Mouse (Mus musculus): ENCODE data around the gene Tcl1b3. TPM values are rescaled to one million over a fixed set of nuclear protein-coding genes. Genes with fewer than 3 reads are reported as not detected.
"Not testable (repeated sequence)": the region's sequence is repeated elsewhere in the genome, so short reads cannot be mapped to it uniquely, and the experiment has no call there.

Gene Tcl1b3
- polyA plus RNA-seq, 1 experiment, result not detected

DNA sequence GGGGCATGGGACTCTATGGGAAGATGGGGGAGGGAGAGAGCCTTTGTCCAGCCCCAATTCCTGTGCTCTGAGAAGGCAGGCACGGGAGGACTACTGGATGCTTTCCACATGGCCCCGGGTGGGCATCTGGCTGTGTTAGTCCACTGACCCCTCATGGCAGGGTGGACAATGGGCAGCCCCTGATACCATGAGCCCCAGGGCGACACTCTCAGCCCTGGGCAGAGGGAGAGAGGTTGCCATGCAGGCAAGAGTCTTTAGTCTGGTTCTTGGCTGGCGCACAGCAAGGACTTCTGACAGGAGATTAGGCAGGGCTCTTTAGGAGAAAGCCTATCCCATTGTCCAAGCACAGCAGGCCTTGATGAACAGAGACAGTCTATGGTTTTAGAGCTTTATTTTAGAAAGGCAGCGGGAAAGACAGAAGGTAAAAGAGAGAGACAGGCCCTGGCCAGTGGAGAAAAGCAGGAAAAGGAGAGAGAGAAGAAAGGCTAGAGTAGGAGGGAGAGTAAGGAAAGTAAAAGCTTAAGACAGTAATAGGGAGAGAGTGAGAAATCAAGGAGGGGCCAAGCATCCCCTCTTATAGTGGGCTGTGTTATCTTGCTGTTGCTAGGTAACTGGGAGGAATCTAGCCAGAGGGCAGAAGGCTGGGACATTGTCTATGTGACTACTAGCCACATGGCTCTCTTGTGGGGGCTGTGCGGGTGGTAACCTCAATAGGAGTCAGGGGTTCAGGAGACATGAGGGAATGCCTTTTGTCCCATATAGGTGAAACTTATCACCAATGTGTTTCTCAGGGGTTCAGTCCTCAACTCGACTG lies 9.0 kb downstream of the Tcl1b3 start:
- not testable (repeated sequence) for H3K9me3 ChIP-seq (ENCODE audit: control insufficient read depth, low read length); H3K36me3 ChIP-seq (ENCODE audit: control insufficient read depth); H3K4me1 ChIP-seq (ENCODE audit: control insufficient read depth)

DNA sequence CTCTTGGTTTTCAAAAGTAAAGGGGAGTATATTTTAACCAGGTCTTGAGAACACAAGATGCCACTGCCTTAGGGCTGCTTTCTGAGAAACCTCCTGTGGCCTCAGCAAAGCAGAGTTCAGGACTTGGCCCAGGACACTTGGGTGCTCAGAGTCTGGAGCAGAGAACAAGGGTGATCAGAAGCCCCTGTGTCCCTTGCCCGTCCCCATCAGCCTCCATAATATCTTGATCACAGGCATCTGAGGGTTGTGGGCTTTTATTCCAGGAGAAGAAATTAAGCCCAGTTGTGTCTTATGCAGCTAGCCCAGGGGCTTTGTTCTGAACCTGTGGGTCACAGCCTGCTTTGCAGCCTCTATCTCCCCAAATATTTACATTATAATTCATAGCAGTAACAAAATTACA lies 10.8 kb downstream of the Tcl1b3 start, which contains the start of gene Tcl1b4:
TSS of gene Tcl1b4 (plus strand) at position 301 of the 400 bp plus-strand sequence.
- not testable (repeated sequence) for H3K4me3 ChIP-seq (replicated peaks); H3K4me1 ChIP-seq (ENCODE audit: control insufficient read depth); H3K27me3 ChIP-seq (ENCODE audit: control insufficient read depth); H3K36me3 ChIP-seq (ENCODE audit: control insufficient read depth); H3K9me3 ChIP-seq (ENCODE audit: control insufficient read depth, low read length)

More for the DNA sequence above, 9.0 kb downstream of the Tcl1b3 start:
- H3K27me3 ChIP-seq (ENCODE audit: control insufficient read depth); H3K4me3 ChIP-seq (replicated peaks): not testable (repeated sequence)

DNA sequence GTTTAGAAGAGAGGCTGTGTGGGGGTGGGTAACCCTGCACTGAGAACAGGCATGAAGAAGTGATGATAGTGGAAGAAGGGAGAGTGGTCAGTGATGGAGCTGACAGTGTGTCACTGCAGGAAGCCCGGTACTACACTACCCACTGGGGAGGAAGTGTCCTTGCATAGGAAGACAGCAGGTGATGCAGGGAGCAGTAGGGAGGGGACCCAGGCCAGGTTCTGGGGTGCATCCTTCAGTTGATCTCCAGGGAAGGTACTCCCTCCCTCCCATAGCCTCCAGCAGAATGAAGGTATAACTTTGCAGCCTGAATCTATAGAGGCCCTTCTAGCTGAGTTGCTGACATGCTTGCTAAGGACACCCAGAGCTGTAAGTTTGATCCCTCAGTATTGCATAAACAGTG lies 16.2 kb downstream of the Tcl1b3 start:
- TF ChIP-seq GATA1 (IDR thresholded peaks at IDR 0.05; ENCODE audit: low read length) (no peak), TAL1 (IDR thresholded peaks at IDR 0.05; ENCODE audit: low read length) (no peak)
- H3K36me3 ChIP-seq (ENCODE audit: control insufficient read depth), result no peaks in the 10 kb centered on the region

DNA sequence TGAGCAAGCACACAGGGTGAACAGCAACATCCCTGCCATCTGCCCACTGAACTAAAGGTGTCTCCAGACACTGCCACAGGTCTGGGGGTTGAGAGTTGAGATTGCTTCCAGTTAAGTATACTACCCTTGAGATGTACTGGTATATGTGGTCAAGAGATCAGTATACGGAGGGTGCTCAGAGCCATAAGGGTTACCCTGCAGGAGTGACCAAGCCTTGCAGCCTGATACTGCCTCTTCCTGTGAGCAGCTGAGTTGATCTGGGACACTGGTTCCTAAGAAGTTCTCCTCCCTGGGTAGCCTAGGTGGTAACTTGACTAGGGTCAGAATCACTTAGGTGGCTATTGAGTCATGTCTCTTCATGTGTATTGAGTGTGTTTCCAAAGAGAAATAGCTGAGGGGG lies 17.6 kb downstream of the Tcl1b3 start:
- no peaks in the 10 kb centered on the region for H3K9me3 ChIP-seq (ENCODE audit: control insufficient read depth, low read length)
- H3K36me3 ChIP-seq (ENCODE audit: control insufficient read depth), result no peaks in the 10 kb centered on the region
- H3K4me1 ChIP-seq (ENCODE audit: control insufficient read depth), result no peaks in the 10 kb centered on the region
- no peak overlapping the region for H3K4me3 ChIP-seq (replicated peaks)
- TF ChIP-seq TAL1 (IDR thresholded peaks at IDR 0.05; ENCODE audit: low read length) (no peak), GATA1 (IDR thresholded peaks at IDR 0.05; ENCODE audit: low read length) (no peak)
- H3K27me3 ChIP-seq (ENCODE audit: control insufficient read depth), result no peaks in the 10 kb centered on the region

More for the DNA sequence above, 16.2 kb downstream of the Tcl1b3 start:
- H3K4me1 ChIP-seq (ENCODE audit: control insufficient read depth), result no peaks in the 10 kb centered on the region
- H3K9me3 ChIP-seq (ENCODE audit: control insufficient read depth, low read length), result no peaks in the 10 kb centered on the region
- H3K27me3 ChIP-seq (ENCODE audit: control insufficient read depth), result no peaks in the 10 kb centered on the region
- no peak overlapping the region for H3K4me3 ChIP-seq (replicated peaks)

DNA sequence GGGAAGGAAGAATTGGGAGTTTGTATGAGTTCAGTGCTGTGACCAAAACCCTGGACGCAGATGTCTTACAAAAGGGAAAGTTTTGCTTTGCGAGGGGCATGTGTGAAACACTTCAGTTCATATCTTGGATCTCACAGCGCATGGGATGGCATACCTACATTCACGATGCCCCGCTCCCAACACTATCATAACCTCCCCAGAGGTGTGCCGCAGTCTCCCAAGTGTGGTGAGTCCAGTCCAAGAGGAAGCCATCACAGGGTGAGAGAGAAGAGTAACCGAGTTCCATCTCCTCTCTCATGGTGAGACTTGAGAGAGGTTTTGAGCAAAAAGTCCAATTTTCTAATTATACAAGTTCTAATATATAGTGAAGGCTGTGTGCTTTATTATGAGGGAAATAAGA lies 18.4 kb downstream of the Tcl1b3 start:
- H3K4me1 ChIP-seq (ENCODE audit: control insufficient read depth), result no peaks in the 10 kb centered on the region
- no peaks in the 10 kb centered on the region for H3K9me3 ChIP-seq (ENCODE audit: control insufficient read depth, low read length)
- H3K36me3 ChIP-seq (ENCODE audit: control insufficient read depth), result no peaks in the 10 kb centered on the region
- H3K27me3 ChIP-seq (ENCODE audit: control insufficient read depth), result no peaks in the 10 kb centered on the region
- TF ChIP-seq TAL1 (IDR thresholded peaks at IDR 0.05; ENCODE audit: low read length) (no peak), GATA1 (IDR thresholded peaks at IDR 0.05; ENCODE audit: low read length) (no peak)
- H3K4me3 ChIP-seq (replicated peaks), result no peak overlapping the region

DNA sequence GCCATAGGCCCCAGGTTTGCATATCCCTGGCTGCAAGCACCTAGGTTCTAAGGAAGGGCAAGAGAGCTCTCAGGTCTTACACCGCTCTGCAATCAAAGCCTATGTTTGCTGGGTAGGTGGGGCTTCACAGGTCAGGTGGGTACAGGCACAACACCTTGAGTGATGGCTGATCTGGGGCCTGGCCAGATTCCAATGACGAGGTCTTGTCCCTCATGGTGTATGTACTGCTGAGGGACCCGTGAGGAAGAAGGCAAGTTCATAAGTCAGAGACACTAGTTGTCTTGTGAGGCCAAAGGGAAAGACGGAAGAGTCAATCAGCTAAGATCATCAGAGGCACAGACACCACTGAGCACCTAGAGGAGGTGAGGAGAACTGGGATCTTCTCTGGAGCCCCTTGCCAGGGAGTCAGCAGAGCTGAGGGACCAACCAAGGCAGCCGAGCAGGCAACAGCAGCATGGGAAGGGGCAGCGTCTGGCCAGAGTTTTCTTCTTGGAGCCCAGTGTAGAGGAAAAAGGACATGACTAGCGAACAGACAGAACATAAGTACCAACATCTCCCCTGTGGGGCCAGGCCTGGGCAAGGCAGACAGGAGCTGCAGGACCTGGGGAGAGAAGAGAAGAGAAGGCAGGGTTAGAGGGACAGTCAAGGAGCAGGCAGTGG lies 26.4 kb downstream of the Tcl1b3 start:
- TF ChIP-seq GATA1 (IDR thresholded peaks at IDR 0.05; ENCODE audit: low read length), result no peak
- no peak for TF ChIP-seq TAL1 (IDR thresholded peaks at IDR 0.05; ENCODE audit: low read length)
- H3K9me3 ChIP-seq (ENCODE audit: control insufficient read depth, low read length), result peaks cover 10% of the 10 kb centered on the region
- no peaks in the 10 kb centered on the region for H3K4me1 ChIP-seq (ENCODE audit: control insufficient read depth)
- H3K27me3 ChIP-seq (ENCODE audit: control insufficient read depth), result no peaks in the 10 kb centered on the region
- H3K36me3 ChIP-seq (ENCODE audit: control insufficient read depth), result no peaks in the 10 kb centered on the region
- no peak overlapping the region for H3K4me3 ChIP-seq (replicated peaks)

DNA sequence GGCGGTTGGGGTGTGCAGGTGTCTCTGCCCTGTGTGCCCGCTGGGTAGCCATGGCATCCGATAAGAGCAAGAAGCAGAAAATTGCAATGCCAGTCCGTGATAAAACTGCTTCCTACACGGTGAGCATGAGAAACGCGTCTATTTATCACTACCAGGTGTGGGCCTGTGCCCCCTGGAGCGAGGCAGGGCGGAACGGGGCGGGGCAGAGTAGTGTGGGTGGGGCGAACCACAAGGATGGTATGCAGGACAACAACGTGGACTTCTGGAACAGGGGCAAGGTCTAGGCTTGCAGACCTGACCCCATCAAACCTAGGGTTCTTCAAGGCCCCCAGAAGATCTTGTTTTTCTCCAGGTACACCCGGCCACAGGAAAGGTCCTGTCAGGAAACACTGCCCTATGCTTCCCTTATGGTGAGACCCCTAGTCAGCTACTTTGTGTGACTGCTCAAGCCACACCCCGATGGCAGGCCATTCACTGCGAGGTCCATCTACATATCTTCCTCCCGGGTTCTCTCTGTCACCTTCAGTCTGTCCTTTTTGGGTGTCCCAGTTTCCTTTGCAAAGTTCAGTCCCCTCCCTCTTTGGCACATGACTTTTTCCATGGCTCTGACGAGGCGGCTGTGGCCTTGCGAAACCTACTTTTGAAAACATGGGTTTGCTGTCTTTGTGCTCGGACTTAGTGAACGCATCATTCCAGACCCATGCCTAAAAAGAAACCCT lies 31.9 kb downstream of the Tcl1b3 start, which contains the start of gene Tcl1:
TSS of gene Tcl1 (minus strand) at position 193 of the 719 bp plus-strand sequence.
- no peak within 1 kb of the TSS for H3K4me3 ChIP-seq (replicated peaks)
- no peaks in the 10 kb centered on the region for H3K36me3 ChIP-seq (ENCODE audit: control insufficient read depth)

DNA sequence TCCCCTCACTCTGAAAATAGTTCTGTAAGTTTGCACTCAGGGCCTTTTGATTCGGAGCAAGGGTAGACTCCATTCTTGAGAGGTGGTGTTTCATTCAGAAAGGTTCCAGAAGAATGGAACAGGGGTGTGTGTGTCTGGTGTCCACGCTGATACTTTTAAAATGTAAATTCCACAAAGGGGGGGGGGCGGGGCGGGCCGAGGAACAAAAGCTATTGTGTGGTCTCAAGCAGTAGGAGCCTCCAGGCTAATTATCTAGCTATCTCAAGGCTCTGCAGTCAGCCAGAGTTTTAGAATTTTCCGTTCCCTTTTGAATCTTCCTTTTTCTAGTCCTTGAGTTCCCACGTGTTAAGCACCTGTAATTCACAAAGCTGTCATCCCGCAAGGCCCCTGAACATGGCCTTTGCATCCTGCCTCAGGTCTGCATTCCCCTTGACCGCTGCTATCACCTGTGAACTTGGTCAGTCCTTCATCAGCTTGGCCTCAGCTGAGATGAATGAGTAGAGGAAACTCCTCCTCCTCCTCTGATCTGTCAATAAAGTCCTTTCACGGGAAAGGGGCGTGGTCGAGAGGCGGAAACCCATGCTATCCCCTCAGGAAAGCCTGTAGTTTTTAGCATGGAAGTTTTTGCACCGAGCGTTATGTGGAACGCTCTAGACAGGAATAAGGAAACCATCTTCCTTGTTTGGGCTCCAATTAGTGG lies 33.9 kb downstream of the Tcl1b3 start:
- no peaks in the 10 kb centered on the region for H3K36me3 ChIP-seq (ENCODE audit: control insufficient read depth)
- peaks cover 18% of the 10 kb centered on the region for H3K9me3 ChIP-seq (ENCODE audit: control insufficient read depth, low read length)
- no peaks in the 10 kb centered on the region for H3K4me1 ChIP-seq (ENCODE audit: control insufficient read depth)
- TF ChIP-seq GATA1 (IDR thresholded peaks at IDR 0.05; ENCODE audit: low read length) (no peak), TAL1 (IDR thresholded peaks at IDR 0.05; ENCODE audit: low read length) (no peak)
- no peaks in the 10 kb centered on the region for H3K27me3 ChIP-seq (ENCODE audit: control insufficient read depth)
- no peak overlapping the region for H3K4me3 ChIP-seq (replicated peaks)

More for the DNA sequence above, 31.9 kb downstream of the Tcl1b3 start, which contains the start of gene Tcl1:
- Histone ChIP-seq H3K4me1 (ENCODE audit: control insufficient read depth) (no peaks in the 10 kb centered on the region), H3K27me3 (ENCODE audit: control insufficient read depth) (no peaks in the 10 kb centered on the region), H3K9me3 (ENCODE audit: control insufficient read depth, low read length) (peaks cover 18% of the 10 kb centered on the region)
- no peak for TF ChIP-seq GATA1 (IDR thresholded peaks at IDR 0.05; ENCODE audit: low read length)
- TF ChIP-seq TAL1 (IDR thresholded peaks at IDR 0.05; ENCODE audit: low read length), result no peak
